Mouse (Mus musculus) right cerebral cortex, postnatal 10 days (tissue): Measurements from ENCODE around the gene Sgms1.

Experiments used
- DNase-seq, 2 experiments: peaks; one replicate each; pipeline ENCODE4 v3.0.0; 2021; ENCODE audit warnings: low spot score in 2 of 2

The Sgms1 gene

GRCm38 (mm10) chr19:32358011-32358410, 31.5 kb downstream of the Sgms1 start:
- peak in 1 of 2 experiments; percentile 16 for DNase-seq

GRCm38 (mm10) chr19:32356166-32356565, 33.3 kb downstream of the Sgms1 start:
- no peak for DNase-seq

GRCm38 (mm10) chr19:32353447-32353846, 36.1 kb downstream of the Sgms1 start:
- peak in 1 of 2 experiments; percentile 17 for DNase-seq

DNA sequence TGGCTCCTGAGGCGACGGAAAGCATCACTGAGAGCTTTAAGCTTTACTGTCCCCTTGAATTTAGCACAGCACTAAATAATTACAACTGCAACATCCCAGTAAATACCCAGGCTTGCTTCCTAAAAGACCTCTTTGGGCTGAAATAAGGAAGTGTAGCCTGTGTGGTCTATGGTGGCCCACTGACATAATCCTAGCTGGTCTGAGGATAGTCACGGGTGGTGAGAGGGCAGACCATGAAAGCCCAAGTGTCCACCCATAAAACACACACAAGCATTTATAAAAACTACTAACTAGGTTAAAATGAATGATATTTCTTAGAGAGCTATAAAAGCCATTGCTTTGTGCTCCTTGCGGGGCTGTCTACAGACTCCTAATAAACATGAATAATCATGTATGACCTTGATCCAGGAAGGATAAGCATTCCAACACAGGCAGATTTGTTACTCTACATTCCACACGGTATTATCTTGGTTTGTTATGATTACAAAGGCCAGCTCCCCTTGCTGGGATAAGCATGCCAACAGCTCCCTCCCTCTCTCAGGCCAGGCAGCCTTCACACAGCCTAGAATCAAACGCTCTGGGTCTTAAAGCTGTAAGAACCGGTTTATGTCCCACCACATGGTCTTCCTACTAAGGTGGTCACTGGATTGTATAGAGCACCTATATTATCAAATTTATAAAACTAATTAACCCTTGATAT, 40.4 kb downstream of the Sgms1 start:
- peak in 1 of 2 experiments; percentile 15 for DNase-seq

DNA sequence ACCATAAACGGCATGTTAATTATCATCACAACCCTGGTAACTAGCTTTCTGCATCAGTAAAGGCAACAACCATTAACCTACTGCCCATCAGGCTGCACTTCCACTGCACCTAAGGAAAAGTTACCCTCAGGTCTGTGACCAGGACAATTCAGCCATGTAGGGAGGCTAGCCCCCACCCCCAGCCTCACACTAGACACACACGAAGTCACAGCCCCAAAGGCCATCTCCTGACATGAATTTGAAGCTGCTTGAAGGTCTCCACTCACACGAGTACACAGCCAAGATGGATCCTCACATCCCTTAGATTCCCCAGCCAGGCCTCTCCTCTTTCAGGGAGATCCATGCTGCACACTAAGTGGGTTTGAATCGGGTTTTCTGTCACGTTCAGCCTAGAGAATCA, 42.0 kb downstream of the Sgms1 start:
- DNase-seq, result no peak

- DNase-seq, result no peak
Measured at GRCm38 (mm10) chr19:32346624-32347341, 42.7 kb downstream of the Sgms1 start.

GRCm38 (mm10) chr19:32346176-32346575, 43.3 kb downstream of the Sgms1 start:
- no peak for DNase-seq

DNA sequence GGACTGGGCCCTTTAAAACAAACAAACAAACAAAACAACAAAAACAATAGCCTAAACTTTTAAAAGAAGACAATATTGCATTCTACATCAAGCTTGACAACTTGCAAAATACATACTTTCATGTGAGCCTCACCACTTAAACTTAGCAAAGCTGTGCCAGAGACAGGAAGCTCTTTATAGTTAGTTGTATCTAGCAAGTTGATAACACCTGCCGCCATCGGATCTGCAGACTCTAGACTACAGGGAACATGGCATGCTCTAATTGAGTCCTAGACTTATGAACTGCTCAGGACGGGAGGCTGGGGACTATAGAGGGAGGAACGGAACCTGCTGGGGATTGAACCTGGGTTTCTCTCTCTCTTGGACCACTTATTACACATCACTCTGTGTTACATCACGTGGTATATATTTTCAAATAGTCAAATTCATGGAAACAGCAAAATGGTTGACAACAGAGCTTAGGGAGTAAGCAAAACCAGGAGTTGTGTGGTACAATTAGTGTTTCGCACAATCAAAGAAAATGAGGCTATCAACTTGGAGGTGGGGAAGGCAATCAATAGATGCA, 44.3 kb downstream of the Sgms1 start:
- no peak for DNase-seq

GRCm38 (mm10) chr19:32344738-32345121, 44.8 kb downstream of the Sgms1 start:
- DNase-seq, result no peak

DNA sequence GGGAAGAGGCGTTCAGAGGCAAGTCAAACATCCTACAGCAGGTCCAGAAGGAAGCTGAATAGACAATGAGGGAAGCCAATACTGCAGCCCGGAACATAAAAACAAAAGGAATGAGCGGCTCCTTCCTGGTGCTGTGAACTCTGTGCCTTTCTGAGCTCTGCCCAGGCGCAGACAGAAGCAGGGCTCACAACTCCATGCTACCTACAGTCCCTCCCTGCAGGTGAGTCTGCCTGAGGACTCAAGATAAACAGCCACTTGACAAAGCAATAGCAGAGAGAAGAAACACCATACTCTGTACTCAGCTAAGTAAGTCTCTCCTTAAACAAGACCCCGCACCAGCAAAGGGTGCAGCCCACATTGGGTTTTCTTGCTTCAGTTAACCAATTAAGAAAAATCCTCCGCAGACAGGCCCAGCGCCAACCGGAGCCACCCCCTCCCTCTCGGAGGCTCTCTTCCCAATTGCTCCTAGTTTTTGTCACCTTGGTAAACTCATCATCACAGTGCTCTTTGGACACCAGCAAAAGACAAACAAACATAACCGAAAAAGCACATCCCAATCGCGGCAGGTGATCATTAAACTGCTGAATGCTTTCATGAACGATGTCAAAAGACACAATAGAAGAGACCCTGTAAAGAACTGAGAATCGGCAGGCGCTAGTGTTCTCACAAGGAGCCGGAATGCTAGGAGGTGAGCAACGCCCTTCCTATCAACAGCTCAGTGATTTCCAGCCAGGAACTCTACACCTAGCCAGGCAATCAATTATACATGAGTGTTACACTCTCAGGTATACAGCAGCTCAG, 45.4 kb downstream of the Sgms1 start:
- DNase-seq, result peak in 1 of 2 experiments; percentile 44

GRCm38 (mm10) chr19:32342436-32342835, 47.1 kb downstream of the Sgms1 start:
- DNase-seq, result no peak

DNA sequence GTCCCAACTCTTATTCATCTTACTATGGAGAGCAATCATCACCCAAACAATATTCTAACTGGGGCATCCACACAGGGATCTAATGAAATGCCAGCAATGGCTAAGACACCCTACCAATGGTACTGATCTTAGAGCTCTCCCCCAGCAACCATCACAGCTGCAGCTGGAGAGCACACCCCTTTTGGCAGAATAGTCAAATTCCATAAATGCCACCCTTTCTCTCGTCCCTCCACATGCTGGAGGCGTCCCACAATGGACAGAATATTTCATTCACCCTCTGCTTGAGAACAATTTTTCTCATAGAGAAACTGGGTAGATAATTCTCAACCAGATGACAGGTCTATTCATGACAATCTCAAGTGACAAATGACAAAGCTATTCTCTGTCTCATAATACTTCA, 48.4 kb downstream of the Sgms1 start:
- DNase-seq, result no peak

DNA sequence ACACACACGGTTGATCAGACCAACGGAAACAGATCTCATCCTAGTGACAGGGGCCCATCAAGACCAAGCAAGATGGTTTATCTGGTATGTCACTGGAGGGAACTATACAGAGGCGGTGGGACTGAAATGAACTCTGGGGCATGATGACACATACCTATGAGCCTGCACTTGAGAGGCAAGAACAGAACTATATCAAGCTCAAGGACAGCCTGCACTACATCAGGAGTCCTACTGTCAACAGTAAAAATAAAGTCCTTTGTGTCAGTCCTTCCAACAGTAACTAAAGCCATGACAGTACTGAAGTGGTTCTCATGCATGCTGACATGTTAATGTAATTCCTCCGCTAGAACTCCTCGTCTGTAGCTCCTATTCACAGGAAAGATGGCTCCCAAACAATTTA, 49.3 kb downstream of the Sgms1 start:
- no peak for DNase-seq

- no peak for DNase-seq
Measured at GRCm38 (mm10) chr19:32337708-32338107, 51.8 kb downstream of the Sgms1 start.

- DNase-seq, result no peak
Measured at GRCm38 (mm10) chr19:32334751-32335150, 54.8 kb downstream of the Sgms1 start.

GRCm38 (mm10) chr19:32333544-32333943, 56.0 kb downstream of the Sgms1 start:
- no peak for DNase-seq

DNA sequence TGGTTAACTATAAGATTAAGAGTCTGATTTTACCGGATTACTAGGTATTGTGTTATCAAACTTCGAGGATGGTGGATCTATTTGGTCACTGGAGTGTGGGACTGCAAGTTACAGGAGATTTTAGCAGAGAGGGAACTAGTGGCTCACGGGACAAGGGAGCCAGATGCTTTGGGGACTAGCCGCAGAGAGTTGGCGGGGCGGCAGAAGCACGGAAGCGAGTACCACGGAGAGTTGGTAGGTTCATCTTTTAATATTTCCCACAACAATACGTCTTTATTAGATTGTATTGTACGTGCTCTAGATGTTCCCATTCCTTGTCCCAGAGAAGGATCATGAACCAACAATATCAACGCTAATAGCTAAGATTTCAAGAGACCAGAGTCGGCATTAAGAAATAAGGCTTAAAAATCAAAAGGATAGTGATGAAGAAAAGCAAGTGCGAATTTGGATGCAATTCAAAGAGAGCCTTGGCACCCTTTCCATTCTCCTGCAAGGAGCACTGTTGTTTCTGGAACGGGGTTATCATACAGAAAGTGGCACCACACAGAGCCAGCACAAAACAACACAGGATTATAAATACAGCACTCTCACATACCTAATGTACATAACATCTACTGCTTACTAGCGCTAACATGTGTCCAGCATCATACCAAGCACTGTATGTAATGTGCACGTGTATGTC, 56.6 kb downstream of the Sgms1 start:
- DNase-seq, result no peak

- no peak for DNase-seq
Measured at GRCm38 (mm10) chr19:32330231-32330630, 59.3 kb downstream of the Sgms1 start.

DNA sequence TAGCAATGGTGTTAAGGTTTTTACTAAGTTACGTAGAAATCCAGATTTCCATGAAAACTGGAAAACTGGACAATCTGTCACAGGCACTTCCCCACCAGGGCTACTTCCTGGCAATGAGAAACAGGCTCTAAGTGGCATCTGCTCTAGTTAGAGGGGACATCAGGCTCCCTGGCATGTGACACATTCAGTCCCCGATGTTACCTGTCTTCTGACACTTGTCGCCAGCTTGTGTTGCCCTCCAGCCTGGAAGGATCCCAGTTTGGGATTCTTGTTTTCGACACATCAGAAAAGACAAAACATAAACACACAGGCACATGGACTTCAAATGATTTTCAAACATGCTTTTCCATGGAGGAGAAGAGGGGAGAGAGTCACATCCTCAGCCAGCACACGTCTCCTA, 60.0 kb downstream of the Sgms1 start:
- DNase-seq, result no peak

- DNase-seq, result no peak
Measured at GRCm38 (mm10) chr19:32328089-32328828, 61.3 kb downstream of the Sgms1 start.

DNA sequence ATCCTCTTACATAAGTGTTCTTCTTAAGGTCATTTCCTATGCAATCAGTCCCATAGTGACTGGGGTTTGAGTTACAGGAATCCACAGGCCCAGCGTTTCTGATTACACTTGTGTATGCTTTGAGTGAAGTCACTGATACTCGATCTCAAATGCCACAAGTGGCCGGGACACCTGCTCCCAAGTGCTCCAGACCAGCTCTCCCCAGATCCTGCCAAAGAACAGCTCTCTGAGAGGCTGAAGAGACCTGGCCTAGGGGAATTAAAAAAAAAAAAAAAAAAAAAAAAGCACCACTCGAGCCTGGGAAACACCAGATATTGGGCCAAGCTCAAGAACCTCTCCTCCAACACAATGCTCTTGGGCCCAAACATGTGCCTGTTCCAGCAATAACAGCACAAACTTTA, 62.9 kb downstream of the Sgms1 start:
- no peak for DNase-seq
